Mouse (Mus musculus) cerebellum, adult 8-10 months (tissue): ENCODE measurements around the gene Chl1.

ENCODE experiments used
- DNase-seq: peaks from one replicate; pipeline ENCODE4 v3.0.0; 2022

Chl1 gene

GRCm38 (mm10) chr6:103546314-103546713, 35.9 kb downstream of the Chl1 start:
- DNase-seq = no peak

GRCm38 (mm10) chr6:103549929-103550328, 39.5 kb downstream of the Chl1 start:
- no peak for DNase-seq

- DNase-seq = no peak
Measured at GRCm38 (mm10) chr6:103558037-103558893, 47.9 kb downstream of the Chl1 start.

GRCm38 (mm10) chr6:103558894-103559225, 48.5 kb downstream of the Chl1 start:
- peak; percentile 75 for DNase-seq

GRCm38 (mm10) chr6:103559344-103559743, 49.0 kb downstream of the Chl1 start:
- DNase-seq = peak; percentile 38

GRCm38 (mm10) chr6:103564811-103565210, 54.4 kb downstream of the Chl1 start:
- no peak for DNase-seq

- no peak for DNase-seq
Measured at GRCm38 (mm10) chr6:103567247-103567646, 56.9 kb downstream of the Chl1 start.

- DNase-seq = no peak
Measured at GRCm38 (mm10) chr6:103572659-103573058, 62.3 kb downstream of the Chl1 start.

- no peak for DNase-seq
Measured at GRCm38 (mm10) chr6:103584224-103584623, 73.8 kb downstream of the Chl1 start.

- no peak for DNase-seq
Measured at GRCm38 (mm10) chr6:103585667-103586066, 75.3 kb downstream of the Chl1 start.

- DNase-seq = no peak
Measured at GRCm38 (mm10) chr6:103586081-103586480, 75.7 kb downstream of the Chl1 start.

- no peak for DNase-seq
Measured at GRCm38 (mm10) chr6:103602070-103602469, 91.7 kb downstream of the Chl1 start.

- DNase-seq = no peak
Measured at GRCm38 (mm10) chr6:103610656-103611055, 100.3 kb downstream of the Chl1 start.

GRCm38 (mm10) chr6:103612626-103613025, 102.2 kb downstream of the Chl1 start:
- no peak for DNase-seq

- DNase-seq = no peak
Measured at GRCm38 (mm10) chr6:103613714-103614113, 103.3 kb downstream of the Chl1 start.

- DNase-seq = no peak
Measured at GRCm38 (mm10) chr6:103615924-103616602, 105.7 kb downstream of the Chl1 start.

GRCm38 (mm10) chr6:103620880-103621279, 110.5 kb downstream of the Chl1 start:
- no peak for DNase-seq

GRCm38 (mm10) chr6:103622117-103622713, 111.8 kb downstream of the Chl1 start:
- no peak for DNase-seq

- no peak for DNase-seq
Measured at GRCm38 (mm10) chr6:103632856-103633255, 122.5 kb downstream of the Chl1 start.

- no peak for DNase-seq
Measured at GRCm38 (mm10) chr6:103656778-103657177, 146.4 kb downstream of the Chl1 start.

- DNase-seq = peak; percentile 39
Measured at GRCm38 (mm10) chr6:103659173-103659572, 148.8 kb downstream of the Chl1 start.

- DNase-seq = no peak
Measured at GRCm38 (mm10) chr6:103665206-103665605, 154.8 kb downstream of the Chl1 start.

- no peak for DNase-seq
Measured at GRCm38 (mm10) chr6:103665677-103666316, 155.4 kb downstream of the Chl1 start.
